In the genomic region with DNA sequence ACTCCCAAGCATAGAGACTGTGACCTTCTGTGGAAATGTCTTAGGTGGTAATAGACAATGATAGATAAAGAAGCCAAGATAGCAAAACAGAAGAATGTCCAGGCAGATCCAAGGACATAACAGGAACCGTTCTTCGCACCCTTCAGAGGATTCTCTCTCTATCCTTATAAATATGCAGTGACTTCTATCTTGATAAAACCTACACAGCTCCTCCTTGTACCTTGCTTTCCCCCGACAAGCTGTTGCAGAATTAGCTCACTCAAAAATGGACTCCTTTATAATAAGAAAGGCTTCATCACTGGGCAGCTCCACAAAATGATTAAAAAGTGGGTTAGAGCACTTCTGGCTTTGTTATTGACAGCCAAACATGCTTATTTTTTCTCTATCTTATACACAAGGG, we compare ENCODE assay signal across 21 mouse cellular contexts.
"Had no signal": no experiment of that assay in that cellular context is flagged by ENCODE, and none has a peak within 500 bp of the region (broad histone marks: within the 10 kb centered on the region; RNA-seq: fewer than 3 reads in every experiment).

No protein-coding gene starts in this region.

- DNase-seq: cerebellum, adult 2 months; cerebellum, adult 8-10 months; cerebellum, adult 9-10 months; cerebellum, adult 9-11 months; cerebellum, postnatal 10 days; cerebellum, postnatal 14 days; cerebellum, postnatal 25 days; cerebellum, postnatal 36 days; embryo, embryonic 11 days; forebrain, postnatal 0 days; gastrocnemius, adult 2 months; gastrocnemius, postnatal 10 days; gastrocnemius, postnatal 14 days; gastrocnemius, postnatal 25 days; gastrocnemius, postnatal 36 days; heart, adult 11 months; heart, adult 18-20 months; heart, adult 2 months had no signal

- ATAC-seq: forebrain, embryonic 14.5 days; forebrain, embryonic 15.5 days; forebrain, embryonic 16.5 days; forebrain, postnatal 0 days had no signal
